24 mouse cellular contexts compared by ENCODE assay signal in the genomic region with DNA sequence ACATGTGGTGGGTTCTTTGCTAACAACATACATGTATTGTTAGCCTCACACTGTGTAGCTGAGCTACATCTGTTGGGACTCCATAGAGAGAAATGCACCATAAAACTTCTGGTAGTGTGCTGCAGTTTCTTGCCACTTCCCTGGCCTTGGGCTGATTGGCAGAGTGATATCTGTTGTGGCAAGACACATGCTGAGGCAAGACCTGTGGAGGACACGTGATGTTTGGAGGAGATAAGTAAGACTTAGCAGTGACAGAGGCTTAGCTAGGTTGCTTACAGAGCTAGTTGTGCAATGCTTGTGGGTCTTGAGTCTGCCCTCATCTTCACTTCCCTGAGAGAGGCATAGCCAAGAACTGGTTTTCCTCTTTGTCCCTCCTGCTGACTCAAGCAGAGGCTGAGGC. TPM values are rescaled to one million over a fixed set of nuclear protein-coding genes. Genes with fewer than 3 reads are reported as not detected.
A peak's percentile ranks its signal among the peaks of the same experiment; 100 is the strongest.
DNase-seq lines count a peak whose midpoint lies in the region; ATAC-seq and TF ChIP-seq lines count a peak whose summit lies in the region.
"Had no signal": no experiment of that assay in that cellular context is flagged by ENCODE, and none has a peak within 500 bp of the region (broad histone marks: within the 10 kb centered on the region; RNA-seq: fewer than 3 reads in every experiment).

No protein-coding gene starts in this region.

- H3K4me3 ChIP-seq in intestine, postnatal 0 days (ENCODE audit: low read depth, low read length) = no peak overlapping the region
- H3K4me3 ChIP-seq in intestine, embryonic 15.5 days (replicated peaks) = no peak overlapping the region
- no peak overlapping the region for H3K4me3 ChIP-seq in liver, embryonic 15.5 days (replicated peaks)
- H3K4me3 ChIP-seq in layer of hippocampus, adult 2 months = no peak overlapping the region
- H3K4me3 ChIP-seq in hindbrain, postnatal 0 days (ENCODE audit: low read length) = no peak overlapping the region
- H3K4me3 ChIP-seq: erythroblast, embryonic 14.5 days; heart, embryonic 13.5 days; limb, embryonic 13.5 days; myocyte; neural tube, embryonic 15.5 days had no signal

- H3K4me2 ChIP-seq in intestine, postnatal 0 days (replicated peaks; ENCODE audit: low read depth) = no peak overlapping the region
- H3K4me2 ChIP-seq in intestine, embryonic 15.5 days (replicated peaks) = no peak overlapping the region
- no peak overlapping the region for H3K4me2 ChIP-seq in liver, embryonic 15.5 days
- H3K4me2 ChIP-seq in hindbrain, postnatal 0 days (ENCODE audit: low read depth, low read length) = no peak overlapping the region
- H3K4me2 ChIP-seq: heart, embryonic 13.5 days; limb, embryonic 13.5 days; neural tube, embryonic 15.5 days had no signal

- no peaks in the 10 kb centered on the region for H3K36me3 ChIP-seq in intestine, postnatal 0 days (ENCODE audit: control insufficient read depth, insufficient read depth)
- no peaks in the 10 kb centered on the region for H3K36me3 ChIP-seq in intestine, embryonic 15.5 days
- H3K36me3 ChIP-seq in liver, embryonic 15.5 days (replicated peaks) = no peaks in the 10 kb centered on the region
- no peaks in the 10 kb centered on the region for H3K36me3 ChIP-seq in hindbrain, postnatal 0 days (ENCODE audit: insufficient read depth, low read length)
- H3K36me3 ChIP-seq: heart, embryonic 13.5 days; limb, embryonic 13.5 days; neural tube, embryonic 15.5 days had no signal

- H3K9me3 ChIP-seq in intestine, postnatal 0 days (ENCODE audit: control insufficient read depth) = no peaks in the 10 kb centered on the region
- H3K9me3 ChIP-seq in intestine, embryonic 15.5 days = no peaks in the 10 kb centered on the region
- no peaks in the 10 kb centered on the region for H3K9me3 ChIP-seq in liver, embryonic 15.5 days (replicated peaks)
- no peaks in the 10 kb centered on the region for H3K9me3 ChIP-seq in hindbrain, postnatal 0 days (ENCODE audit: low read length)
- H3K9me3 ChIP-seq: heart, embryonic 13.5 days; limb, embryonic 13.5 days; neural tube, embryonic 15.5 days had no signal

- no peak overlapping the region for H3K27ac ChIP-seq in intestine, postnatal 0 days (ENCODE audit: low read depth, low read length)
- H3K27ac ChIP-seq in intestine, embryonic 15.5 days = no peak overlapping the region
- peak overlapping the region; percentile 67 for H3K27ac ChIP-seq in liver, embryonic 15.5 days (replicated peaks)
- no peak overlapping the region for H3K27ac ChIP-seq in layer of hippocampus, adult 2 months
- no peak overlapping the region for H3K27ac ChIP-seq in hindbrain, postnatal 0 days
- H3K27ac ChIP-seq: heart, embryonic 13.5 days; limb, embryonic 13.5 days; neural tube, embryonic 15.5 days had no signal

- no peaks in the 10 kb centered on the region for H3K4me1 ChIP-seq in intestine, postnatal 0 days (replicated peaks; ENCODE audit: control insufficient read depth, insufficient read depth, low read length)
- H3K4me1 ChIP-seq in intestine, embryonic 15.5 days (replicated peaks) = 0 out of 2 replicates have a peak, but pooled peaks cover 6% of the 10 kb centered on the region
- H3K4me1 ChIP-seq in liver, embryonic 15.5 days (replicated peaks) = peaks cover 29% of the 10 kb centered on the region
- no peaks in the 10 kb centered on the region for H3K4me1 ChIP-seq in hindbrain, postnatal 0 days (ENCODE audit: insufficient read depth, low read length)
- H3K4me1 ChIP-seq: limb, embryonic 13.5 days had no signal

- no peak for TF ChIP-seq CTCF in intestine, postnatal 0 days (IDR thresholded peaks at IDR 0.05; ENCODE audit: low read depth)
- TF ChIP-seq CTCF in layer of hippocampus, adult 2 months (conservative IDR thresholded peaks at IDR 0.05) = no peak
- TF ChIP-seq CTCF in hindbrain, postnatal 0 days (IDR thresholded peaks at IDR 0.05; ENCODE audit: low read depth) = no peak

- H3K9ac ChIP-seq in intestine, postnatal 0 days (ENCODE audit: low read depth, low read length) = no peak overlapping the region
- no peak overlapping the region for H3K9ac ChIP-seq in intestine, embryonic 15.5 days
- no peak overlapping the region for H3K9ac ChIP-seq in liver, embryonic 15.5 days
- no peak overlapping the region for H3K9ac ChIP-seq in hindbrain, postnatal 0 days (replicated peaks; ENCODE audit: low read length)
- H3K9ac ChIP-seq: heart, embryonic 13.5 days; limb, embryonic 13.5 days; neural tube, embryonic 15.5 days had no signal

- 30% methylated on average over 1 of the region's 1 CpGs for WGBS in intestine, postnatal 0 days
- 56% methylated on average over 1 of the region's 1 CpGs for WGBS in intestine, embryonic 15.5 days
- 7% methylated on average over 1 of the region's 1 CpGs for WGBS in liver, embryonic 15.5 days (ENCODE audit: insufficient replicate concordance)
- 79% methylated on average over 1 of the region's 1 CpGs for WGBS in hindbrain, postnatal 0 days

- ATAC-seq in intestine, postnatal 0 days = peak; percentile 9; the same call in 1 of the 2 replicates
- no peak for ATAC-seq in intestine, embryonic 15.5 days
- no peak; the same call in 1 of the 2 replicates for ATAC-seq in liver, embryonic 15.5 days (ENCODE audit: insufficient read depth)
- ATAC-seq in hindbrain, postnatal 0 days = no peak
- ATAC-seq: forebrain, embryonic 16.5 days had no signal

- H3K27me3 ChIP-seq in intestine, postnatal 0 days (replicated peaks; ENCODE audit: control insufficient read depth, insufficient read depth, low read length) = no peaks in the 10 kb centered on the region
- no peaks in the 10 kb centered on the region for H3K27me3 ChIP-seq in intestine, embryonic 15.5 days (replicated peaks)
- H3K27me3 ChIP-seq in liver, embryonic 15.5 days = peaks cover 31% of the 10 kb centered on the region
- H3K27me3 ChIP-seq in hindbrain, postnatal 0 days (ENCODE audit: insufficient read depth, low read length) = no peaks in the 10 kb centered on the region
- H3K27me3 ChIP-seq: CH12.LX; limb, embryonic 13.5 days had no signal

- DNase-seq in lung, postnatal 36 days = peak; percentile 19
- DNase-seq in lung, postnatal 14 days = no peak
- no peak for DNase-seq in heart, postnatal 4 days
- no peak for DNase-seq in layer of hippocampus, adult 2 months (ENCODE audit: low spot score in 2 of 2)
- no peak for DNase-seq in hindbrain, postnatal 0 days (ENCODE audit: low spot score)
- DNase-seq: adrenal gland, adult 8-10 months; cerebellum, adult 2 months; lung, postnatal 10 days; midbrain, embryonic 14.5 days; thymus, postnatal 4 days had no signal

RNA-seq across cellular contexts. Expression of gene Cby3, which starts 1.1 kb away (rescaled TPM):
- polyA plus RNA-seq in intestine, postnatal 0 days (2015; fragmentation: Nextera tagmentation; extraction: Ambion mirVana) = 0.17 and 0.30 TPM in 2 replicates
- 0.42 and 0.49 TPM in 2 replicates for polyA plus RNA-seq in intestine, embryonic 15.5 days (2015; fragmentation: Nextera tagmentation; extraction: Ambion mirVana)
- polyA plus RNA-seq in liver, embryonic 15.5 days (2015; fragmentation: Nextera tagmentation; extraction: Ambion mirVana) = not detected in 2 replicates
- not detected for total RNA-seq in heart, postnatal 4 days (2021)
- total RNA-seq in layer of hippocampus, adult 2 months (2021) = 1 to 10 TPM in 1 of 2 experiments, not detected in 1; 1.7 TPM
- 0.47 TPM in 1 of 2 replicates, not detected in the other for total RNA-seq in hindbrain, postnatal 0 days (2014; rRNA removed)
- 1.2 and 1.5 TPM in 2 replicates for polyA plus RNA-seq in hindbrain, postnatal 0 days (2015; fragmentation: Nextera tagmentation; extraction: Ambion mirVana)
- total RNA-seq: adrenal gland, adult 8-10 months; CH12.LX; hematopoietic stem cell, adult 5-6 weeks; layer of hippocampus, adult 18-20 months; left cerebral cortex, adult 8-10 months had no signal
- polyA plus RNA-seq: embryonic facial prominence, embryonic 11.5 days; erythroblast, embryonic 14.5 days; heart, embryonic 13.5 days; myocyte had no signal

RNA-seq across cellular contexts. Expression of gene Hnrnph1, which starts 21.4 kb away (rescaled TPM):
- polyA plus RNA-seq in intestine, postnatal 0 days (2015; fragmentation: Nextera tagmentation; extraction: Ambion mirVana) = 111 and 112 TPM in 2 replicates
- polyA plus RNA-seq in intestine, embryonic 15.5 days (2015; fragmentation: Nextera tagmentation; extraction: Ambion mirVana) = 302 and 324 TPM in 2 replicates
- polyA plus RNA-seq in liver, embryonic 15.5 days (2015; fragmentation: Nextera tagmentation; extraction: Ambion mirVana) = 98.1 and 102 TPM in 2 replicates
- total RNA-seq in heart, postnatal 4 days (2021) = 100 to 1,000 TPM; 191 to 216 TPM
- 100 to 1,000 TPM; 272 to 300 TPM for total RNA-seq in layer of hippocampus, adult 2 months (2021)
- 171 and 176 TPM in 2 replicates for total RNA-seq in hindbrain, postnatal 0 days (2014; rRNA removed)
- 244 and 249 TPM in 2 replicates for polyA plus RNA-seq in hindbrain, postnatal 0 days (2015; fragmentation: Nextera tagmentation; extraction: Ambion mirVana)

RNA-seq across cellular contexts. Expression of gene Canx, which starts 29.9 kb away (rescaled TPM):
- 181 and 187 TPM in 2 replicates for polyA plus RNA-seq in intestine, postnatal 0 days (2015; fragmentation: Nextera tagmentation; extraction: Ambion mirVana)
- 358 and 379 TPM in 2 replicates for polyA plus RNA-seq in intestine, embryonic 15.5 days (2015; fragmentation: Nextera tagmentation; extraction: Ambion mirVana)
- 172 and 176 TPM in 2 replicates for polyA plus RNA-seq in liver, embryonic 15.5 days (2015; fragmentation: Nextera tagmentation; extraction: Ambion mirVana)
- total RNA-seq in heart, postnatal 4 days (2021) = 100 to 1,000 TPM; 322 to 335 TPM
- 100 to 1,000 TPM; 365 to 415 TPM for total RNA-seq in layer of hippocampus, adult 2 months (2021)
- 174 and 197 TPM in 2 replicates for total RNA-seq in hindbrain, postnatal 0 days (2014; rRNA removed)
- 254 and 259 TPM in 2 replicates for polyA plus RNA-seq in hindbrain, postnatal 0 days (2015; fragmentation: Nextera tagmentation; extraction: Ambion mirVana)
